Mouse (Mus musculus) frontal cortex, adult 2 months (tissue): ENCODE data around the gene Cd63. TPM values are rescaled to one million over a fixed set of nuclear protein-coding genes. Genes with fewer than 3 reads are reported as not detected.

Experiments used
- DNase-seq, 2 experiments: peaks; one replicate each; pipeline ENCODE4 v3.0.0; 2022; ENCODE audit warnings: low spot score in 1 of 2; ENCODE audit errors: extremely low spot score in 1 of 2
- polyA plus RNA-seq: library from polyadenylated mRNA; depleted of rRNA; stranded (reverse); fragments of >200 nt; gene quantifications from 2 replicates; pipeline ENCODE4 v1.2.3, GENCODE M21; 2012

Gene Cd63
- polyA plus RNA-seq, 1 experiment, result 95.6 TPM

DNA sequence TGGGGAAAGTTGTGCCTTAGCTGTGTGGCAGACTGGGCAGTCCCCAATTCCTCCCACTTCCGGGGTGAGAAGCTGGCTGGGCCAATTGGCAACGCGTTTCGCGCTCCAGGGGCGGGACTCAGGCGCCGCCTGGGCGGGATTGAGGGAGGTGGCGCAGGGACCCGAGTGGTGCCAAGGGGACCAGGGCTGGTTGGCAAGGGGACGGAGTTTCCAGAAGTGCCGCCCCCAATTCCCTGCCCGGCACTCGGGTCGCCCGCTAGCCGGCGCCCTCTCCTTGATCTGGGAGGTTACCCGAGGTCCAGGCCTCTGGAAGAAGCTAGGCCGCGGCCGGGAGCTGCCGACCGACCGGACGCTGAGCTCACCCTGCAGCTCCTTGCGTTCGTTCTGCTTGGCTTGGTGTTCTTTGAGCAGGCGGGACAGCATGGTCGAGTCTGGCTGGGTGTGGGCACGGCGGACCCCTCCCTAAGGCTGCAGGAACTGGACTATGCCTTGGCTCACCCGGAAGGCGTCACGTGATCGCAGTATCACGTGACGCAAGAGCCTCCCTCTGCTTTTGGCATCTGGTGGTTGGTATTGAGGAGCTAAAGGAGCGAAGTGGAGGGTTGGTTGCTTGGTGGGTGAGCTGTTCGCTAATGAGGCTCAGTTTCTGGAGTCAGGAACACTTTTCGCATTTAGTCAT lies 22.4 kb downstream of the Cd63 start:
- DNase-seq, result peak; percentile 90 to 96

DNA sequence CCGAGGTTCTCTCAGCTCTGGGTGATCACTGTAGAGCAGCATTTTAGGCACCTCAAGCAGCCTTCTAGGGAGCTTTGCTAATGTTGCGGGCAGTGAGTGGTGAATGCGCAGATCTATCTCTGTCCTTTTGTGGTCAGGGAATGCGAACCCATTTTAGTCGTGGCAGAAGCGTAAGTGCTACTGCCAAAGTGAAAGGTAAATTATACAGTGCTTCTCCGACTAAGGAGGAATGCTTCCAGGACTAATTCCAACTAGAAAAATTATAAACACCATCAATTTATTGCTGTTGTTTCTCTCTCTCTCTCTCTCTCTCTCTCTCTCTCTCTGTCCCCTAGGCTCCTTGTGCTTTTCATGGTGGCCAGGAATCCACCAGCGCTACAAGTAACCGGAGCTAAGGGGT lies 23.1 kb downstream of the Cd63 start, which contains the start of gene Bloc1s1:
TSS of gene Bloc1s1 (minus strand) at position 101 of the 400 bp plus-strand sequence.
- no peak for DNase-seq

DNA sequence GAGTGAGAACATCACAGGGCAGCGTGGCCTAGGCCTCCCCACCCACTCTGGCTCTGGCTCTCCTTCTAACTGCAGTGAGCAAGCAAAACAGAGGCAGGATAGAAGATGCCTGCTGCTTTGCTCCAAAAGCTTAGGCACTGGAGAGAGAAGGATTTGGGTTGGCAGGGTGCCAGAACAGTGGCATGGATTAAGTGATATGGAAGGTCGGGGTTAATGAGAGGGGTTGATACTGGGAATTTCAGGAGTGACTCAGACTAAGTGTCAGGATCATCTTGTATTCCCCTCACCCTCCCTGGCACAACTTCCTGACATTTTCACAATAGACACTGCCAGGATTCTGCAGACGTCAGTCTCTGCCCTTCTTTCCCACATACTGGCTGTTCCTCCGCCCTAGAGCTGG lies 27.6 kb downstream of the Cd63 start:
- DNase-seq, result no peak

DNA sequence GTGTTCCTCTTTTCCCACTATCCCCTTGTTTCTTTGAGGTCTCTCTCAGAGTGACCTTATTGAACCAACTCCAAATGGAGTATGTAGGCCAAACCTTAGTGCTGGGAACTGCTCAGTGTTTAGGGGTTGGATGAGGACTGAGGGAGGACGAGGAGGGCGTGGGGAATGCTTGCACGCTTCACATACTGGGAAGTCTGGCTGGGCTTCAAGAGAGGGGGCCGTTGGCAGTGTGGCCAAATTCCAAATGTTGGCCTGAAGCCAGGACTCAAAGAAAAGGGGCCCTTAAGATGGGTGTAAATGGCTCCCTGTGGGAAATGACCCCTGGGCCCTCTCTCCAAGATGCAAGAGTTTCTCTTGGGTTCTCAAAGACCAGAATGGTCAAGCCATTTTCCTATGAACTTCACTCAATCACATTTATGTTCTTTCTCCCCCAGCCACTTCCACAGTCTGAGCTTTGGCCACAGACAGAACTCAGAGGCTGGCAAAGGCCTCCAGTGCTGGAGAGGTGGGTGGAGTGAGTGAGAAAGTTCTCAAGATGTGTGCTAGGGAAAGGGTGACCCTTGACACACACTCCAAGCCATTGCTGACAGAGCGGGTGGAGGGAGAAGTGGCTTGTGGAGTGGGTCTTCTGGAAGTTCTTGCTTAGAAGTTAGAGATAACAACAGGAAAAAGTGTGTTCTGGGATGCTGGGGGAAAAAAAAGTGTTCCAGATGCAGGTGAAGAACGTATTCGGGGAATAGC lies 29.0 kb downstream of the Cd63 start:
- DNase-seq, result no peak

DNA sequence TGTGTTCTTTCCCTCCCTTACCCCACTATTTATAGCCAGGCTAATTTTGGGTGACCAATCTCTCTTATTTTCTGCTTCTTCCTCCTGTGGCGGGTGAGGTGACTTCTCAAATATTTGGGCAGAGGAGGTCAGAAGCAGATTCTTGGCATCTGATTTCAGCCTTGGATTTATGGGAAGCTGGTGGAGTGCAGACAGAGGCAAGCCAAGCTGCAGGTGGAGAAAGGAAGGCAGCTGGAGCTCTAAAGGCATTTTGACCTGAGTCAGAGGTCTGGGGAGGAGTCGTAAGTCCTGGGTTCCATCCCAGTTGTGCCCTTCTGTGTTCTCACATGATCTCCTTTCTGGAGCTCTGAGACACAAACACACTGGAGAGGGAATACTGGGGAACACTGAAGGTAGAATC lies 30.7 kb downstream of the Cd63 start:
- no peak for DNase-seq

DNA sequence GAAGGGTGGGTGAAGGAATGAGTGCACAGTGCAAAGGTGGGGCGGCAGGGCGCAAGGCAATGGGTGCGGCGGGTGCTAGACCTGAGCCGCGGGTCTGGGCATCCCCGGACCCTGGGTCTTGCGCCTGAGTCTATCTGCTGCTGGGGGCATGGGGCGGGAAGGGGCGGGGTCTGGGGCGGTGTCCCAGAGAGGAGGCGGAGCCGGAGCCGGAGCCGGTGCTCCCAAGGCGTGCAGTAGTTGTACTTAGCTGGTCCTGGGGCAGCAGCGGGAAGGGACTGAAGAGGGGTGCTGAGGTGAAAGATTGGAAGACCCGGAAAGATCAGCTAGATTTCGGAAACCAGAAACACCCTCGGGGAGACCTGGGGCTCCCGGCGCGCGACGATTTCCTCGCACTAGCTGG lies 32.8 kb downstream of the Cd63 start, which contains the start of gene Itga7:
TSS of gene Itga7 (plus strand) at position 245 of the 400 bp plus-strand sequence.
- no peak for DNase-seq

DNA sequence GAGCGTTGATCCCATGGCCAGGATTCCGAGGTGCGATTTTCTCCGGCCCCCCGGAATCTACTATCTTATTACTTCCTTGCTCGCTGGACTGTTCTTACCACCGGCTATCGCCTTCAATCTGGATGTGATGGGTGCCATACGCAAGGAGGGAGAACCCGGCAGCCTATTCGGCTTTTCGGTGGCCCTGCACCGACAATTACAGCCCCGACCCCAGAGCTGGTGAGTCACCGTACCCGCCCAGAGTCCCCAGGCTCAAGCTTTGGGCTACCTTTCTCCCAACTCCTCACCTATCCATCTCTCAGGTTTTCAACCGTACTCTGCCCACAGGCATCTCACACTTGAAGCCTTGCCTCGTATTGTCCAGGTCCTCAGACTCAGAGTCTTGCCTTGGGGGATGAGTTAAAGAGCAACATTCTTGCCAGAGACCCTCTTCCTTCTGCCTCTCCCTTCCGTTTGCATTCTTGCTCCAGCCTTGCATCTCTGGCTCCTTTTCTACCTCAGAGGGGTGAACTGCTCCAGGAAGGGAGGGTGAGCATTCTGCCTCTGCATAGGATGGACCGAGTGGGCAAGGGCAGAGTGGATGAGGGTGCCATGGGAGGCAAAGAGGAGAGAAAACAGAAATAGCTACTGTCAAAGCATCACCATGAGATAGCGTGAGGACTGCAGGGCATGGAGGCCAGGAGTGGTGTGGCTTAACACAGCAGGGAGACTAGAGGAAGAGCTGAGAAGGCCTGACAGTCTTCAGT lies 33.4 kb downstream of the Cd63 start:
- no peak for DNase-seq

DNA sequence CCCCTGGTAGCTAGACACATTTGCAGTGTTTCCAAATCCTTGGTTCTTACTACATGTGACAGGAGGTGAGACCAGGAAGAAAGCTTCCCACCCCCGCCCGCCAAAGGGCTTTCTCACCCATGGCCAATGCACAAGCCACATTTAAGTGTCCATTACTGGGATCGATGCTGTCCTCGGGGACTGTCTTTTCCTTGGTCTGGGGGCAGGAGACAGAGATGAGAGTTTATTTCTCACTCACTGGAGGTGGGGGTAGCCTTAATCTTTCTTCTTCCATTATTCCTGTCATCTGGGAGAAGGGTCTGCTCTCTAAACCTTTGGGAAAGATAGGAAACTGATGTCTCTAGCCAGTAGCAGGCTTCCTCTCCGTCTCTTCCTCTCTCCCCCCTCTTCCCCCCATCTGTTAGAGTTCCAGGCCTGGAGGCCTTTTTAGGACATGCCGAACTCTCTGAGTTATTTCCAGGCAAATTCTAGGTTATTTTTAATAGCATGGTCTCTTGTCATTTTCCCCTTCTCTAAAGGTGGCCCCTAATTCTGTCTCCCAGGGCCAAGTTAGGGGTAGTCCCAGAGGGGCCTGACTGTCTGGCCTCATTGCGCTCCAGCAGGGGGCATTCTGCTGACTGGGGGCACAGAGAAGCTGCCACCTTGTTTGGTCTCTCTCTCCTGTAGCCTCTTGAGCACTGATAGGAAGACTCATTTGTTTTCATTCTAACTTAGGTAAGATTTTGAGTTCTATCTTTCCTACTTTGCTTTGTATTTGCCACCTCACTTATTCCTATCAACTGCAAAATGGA lies 34.4 kb downstream of the Cd63 start:
- DNase-seq, result no peak

DNA sequence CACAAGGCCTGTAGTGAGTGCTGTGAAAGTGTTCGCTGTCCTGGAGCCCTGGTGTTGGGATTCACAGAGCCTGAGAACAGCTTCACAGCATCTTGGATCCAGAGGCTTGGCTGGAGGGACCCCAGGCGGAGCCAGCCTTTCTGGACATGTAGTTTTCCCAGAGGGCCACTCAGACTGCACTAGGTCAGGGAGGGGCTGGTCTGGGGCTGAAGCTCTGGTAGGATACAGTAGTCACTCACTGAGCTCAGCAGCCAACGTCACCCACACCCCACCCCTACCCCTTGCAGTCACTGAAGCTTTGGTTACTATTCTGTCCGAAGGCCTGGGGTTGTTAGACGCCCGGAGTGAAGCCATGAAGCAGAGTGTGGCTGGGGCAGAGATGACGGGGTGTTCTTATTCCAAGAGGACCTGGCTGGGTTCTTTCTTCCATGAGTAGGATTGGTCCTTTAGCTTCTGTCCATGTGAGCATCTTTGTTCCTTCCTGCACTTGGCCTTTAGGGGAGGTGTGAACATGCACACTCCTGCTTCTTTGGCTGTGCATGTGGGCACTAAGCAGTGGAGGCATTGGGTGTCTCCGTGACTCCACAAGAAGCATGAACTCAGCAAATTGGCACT lies 35.1 kb downstream of the Cd63 start:
- DNase-seq, result no peak

DNA sequence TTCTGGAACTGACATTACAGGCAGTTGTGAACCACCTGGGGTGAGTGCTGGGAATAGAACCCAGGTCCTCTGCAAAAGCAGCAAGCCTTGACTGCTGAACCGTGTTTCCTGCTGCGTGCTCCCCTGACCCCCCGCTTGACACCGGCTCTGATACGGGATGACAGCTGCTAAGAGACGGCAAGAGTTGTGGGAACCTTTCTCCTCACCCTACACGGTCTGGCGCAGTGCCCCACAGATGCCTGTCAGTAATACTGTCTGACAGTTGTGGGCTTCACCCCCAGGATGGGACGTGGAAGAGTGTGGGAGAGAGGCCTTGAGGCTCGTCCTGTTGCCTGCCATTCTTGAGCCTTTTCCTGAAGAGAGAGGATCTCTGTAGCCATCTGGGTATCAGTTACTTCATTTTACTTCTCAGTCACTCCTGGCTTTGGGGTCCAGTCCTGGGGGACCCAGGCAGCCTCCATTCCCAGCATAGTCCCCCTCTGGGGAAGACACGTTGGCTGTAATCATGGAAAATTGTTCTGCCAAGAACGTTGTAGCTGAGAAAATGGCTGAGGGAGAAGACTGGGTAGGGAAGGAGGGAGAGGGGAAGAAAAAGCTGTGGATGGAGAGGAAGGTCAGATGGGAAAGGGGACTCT lies 37.1 kb downstream of the Cd63 start:
- no peak for DNase-seq

DNA sequence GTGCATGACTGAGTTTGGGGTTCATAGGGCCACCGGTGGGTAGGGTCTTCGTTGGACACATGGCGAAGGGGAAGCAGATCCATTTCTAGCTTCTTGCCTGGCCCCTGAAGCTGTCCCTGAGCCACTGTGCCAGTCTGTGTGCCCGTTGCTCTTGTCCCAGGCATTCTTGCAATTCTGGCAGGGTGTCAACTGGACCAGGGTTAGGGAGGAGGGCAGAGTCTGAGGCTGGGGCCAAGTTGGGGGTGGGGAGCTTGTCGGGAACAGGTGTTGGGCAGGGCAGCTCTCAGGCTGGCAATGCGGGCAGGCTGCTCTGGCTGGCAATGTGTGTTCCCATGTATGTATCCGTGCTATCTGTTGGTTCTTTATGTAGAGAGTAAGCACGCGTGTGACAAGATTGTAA lies 37.7 kb downstream of the Cd63 start:
- DNase-seq, result no peak

DNA sequence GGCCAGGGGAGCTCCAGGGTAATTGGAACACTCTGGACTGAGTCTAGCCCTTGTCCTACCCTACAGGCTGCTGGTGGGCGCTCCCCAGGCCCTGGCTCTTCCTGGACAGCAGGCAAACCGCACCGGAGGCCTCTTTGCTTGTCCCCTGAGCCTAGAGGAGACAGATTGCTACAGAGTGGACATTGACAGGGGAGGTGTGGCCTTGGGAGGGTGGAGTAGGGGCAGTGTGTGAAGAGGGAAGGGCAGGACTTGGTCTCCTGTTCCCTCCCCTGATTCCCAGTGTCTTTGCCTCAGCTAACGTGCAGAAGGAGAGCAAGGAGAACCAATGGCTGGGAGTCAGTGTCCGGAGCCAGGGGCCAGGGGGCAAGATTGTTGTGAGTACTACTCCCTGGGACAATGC lies 38.2 kb downstream of the Cd63 start:
- no peak for DNase-seq

DNA sequence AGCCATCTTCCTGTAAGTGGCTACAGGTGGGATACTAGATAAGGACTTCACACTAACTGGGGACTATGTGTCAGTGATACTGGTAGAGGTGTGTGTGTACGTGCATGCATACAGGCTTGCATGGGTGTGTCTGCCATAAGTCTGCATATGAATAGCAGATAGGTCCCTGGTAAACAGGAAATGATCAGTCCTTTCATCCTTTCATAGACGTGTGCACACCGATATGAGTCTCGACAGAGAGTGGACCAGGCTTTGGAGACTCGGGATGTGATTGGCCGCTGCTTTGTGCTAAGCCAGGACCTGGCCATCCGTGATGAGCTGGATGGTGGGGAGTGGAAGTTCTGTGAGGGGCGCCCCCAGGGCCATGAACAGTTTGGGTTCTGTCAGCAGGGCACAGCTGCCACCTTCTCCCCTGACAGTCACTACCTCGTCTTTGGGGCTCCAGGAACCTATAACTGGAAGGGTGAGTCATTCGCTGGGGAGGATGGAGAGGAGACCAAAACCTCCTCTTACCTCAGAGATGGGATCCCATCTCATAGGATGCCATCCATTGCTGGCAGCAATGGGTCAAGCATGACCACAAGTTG lies 39.8 kb downstream of the Cd63 start:
- DNase-seq, result no peak

DNA sequence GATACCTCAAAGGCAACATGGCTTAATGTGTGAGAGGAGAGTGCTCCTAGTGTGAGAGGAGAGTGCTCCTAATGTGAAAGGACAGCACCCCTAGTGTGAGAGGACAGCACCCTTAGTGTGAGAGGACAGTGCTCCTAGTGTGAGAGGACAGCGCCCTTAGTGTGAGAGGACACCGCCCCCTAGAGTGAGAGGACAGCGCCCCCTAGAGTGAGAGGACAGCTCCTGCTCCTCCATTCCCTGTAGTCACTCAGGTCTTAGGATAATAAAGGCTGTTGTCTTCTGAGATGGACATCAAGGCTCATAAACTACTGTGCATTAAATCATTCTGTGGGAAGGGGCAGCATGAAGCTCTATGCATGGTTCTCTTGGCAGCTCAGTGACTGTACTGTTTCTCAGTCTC lies 44.9 kb downstream of the Cd63 start:
- DNase-seq, result no peak

DNA sequence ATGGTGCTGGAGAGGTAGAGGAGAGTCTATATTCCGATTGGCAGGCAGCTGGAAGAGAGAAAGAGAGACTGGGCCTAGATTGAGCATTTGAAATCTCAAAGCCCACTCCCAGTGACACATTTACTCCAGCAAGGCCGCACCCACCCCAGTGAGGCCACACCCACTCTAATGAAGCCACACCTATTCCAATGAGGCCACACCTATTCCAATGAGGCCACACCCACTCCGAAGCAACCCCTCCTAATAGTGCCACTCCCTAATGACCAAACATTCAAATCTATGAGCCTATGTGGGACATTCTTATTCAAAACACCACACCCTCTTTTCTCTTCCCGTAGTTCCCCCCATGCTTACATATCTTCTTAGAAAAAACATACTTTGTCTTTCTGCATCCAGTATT lies 46.7 kb downstream of the Cd63 start:
- no peak for DNase-seq

DNA sequence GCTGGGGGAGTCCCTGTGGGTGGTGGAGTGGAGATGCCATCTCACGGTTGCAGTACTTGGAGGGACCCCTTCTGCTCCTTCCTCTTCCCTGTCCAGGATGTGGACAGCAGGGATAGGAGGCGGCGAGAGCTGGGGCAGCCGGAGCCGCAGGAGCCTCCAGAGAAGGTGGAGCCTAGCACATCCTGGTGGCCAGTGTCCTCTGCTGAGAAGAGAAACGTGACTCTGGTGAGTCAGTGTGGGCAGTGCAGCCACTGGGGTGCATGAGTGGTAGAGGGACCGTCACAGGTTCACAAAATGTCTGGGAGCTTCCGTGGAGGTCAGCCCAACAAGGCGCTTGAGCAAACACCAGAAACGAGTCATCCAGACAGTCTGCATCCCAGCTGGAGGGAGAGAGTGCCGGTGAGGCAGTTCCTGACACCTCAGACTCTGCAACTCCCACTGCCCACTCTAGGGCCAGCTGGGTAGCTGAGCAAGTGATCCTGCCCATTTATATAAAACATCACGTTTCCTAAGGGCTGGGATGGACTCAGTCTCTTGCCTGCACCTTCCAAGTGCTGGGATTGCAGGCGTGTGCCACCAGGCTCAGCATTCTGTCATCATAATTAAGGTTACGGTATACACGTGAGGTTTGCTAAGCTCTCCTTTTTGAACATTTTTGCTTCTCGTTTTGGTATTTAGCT lies 49.6 kb downstream of the Cd63 start:
- no peak for DNase-seq

DNA sequence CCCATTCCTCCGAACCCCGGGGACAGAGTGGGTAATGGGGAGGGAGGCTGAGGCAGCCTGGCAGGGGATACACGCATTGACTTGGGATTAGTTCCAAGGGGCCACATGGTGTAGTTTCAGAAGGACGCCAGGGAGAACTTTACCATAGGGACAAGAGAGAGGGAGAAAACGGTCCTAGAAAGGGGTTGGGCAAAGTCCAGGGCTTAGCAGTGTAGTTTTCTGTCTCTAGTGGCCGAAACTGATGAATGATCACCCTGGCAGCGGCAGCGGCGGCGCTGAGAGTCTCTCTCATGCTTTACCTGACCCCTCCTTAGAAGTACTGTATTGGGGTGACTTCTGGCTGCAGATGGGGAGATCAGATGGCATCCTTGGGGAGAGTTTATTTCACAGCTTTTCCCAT lies 57.6 kb downstream of the Cd63 start:
- no peak for DNase-seq

DNA sequence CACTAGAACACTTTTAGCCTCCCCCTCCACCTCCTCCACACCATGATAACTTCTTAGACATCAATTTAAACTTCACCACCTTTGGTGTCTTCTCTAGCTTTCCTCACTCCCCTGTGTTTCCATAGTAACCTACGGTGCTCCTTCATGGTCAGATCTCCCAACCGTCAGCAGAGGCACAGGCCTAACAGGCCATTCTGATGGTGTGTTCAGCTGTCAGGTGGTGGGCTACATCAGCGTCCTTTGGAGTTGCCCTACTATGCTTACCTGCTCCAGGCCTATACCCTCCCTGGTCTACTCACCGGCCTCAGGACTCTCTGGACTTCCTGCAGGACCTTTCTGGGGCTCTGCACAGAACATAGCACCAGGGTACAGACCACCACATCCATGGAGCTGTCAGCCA lies 59.4 kb downstream of the Cd63 start:
- DNase-seq, result no peak
